Mouse (Mus musculus): ENCODE results near the gene Hspb1. TPM values are rescaled to one million over a fixed set of nuclear protein-coding genes. Genes with fewer than 3 reads are reported as not detected.

Hspb1 gene
- polyA plus RNA-seq, 1 experiment from 2014 or later = 59.6 TPM

DNA sequence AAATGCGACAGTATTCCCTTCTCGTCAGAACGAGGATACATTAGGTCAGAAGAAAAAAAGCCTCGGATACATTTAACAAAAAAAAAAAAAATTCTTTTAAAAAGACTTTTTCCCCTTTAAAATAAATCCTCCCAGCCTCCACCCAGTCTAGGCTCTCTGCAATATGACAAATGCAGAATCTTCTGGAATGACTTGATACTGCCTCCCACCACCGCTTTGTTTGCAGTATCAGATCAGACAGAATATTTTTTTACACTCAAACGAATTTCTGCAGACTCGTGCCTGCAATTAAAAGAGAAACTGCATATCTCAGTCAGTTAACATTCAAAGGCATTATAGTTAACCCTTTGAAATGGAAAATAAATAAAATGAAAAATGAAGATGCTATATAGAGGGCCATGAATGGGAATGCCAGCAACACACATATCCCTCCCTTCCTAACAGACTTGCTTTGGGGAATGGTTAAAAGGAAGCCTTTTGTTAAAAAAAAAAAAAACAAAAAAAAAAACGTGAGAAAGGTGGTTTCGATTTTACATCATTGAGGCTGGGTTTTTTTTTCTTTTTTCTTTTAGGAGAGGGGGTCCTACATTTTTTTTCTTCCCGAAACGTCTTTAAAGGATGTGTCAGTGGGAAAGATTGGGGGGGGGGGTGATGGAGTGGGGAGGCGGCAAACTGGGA is 45.6 kb downstream of the Hspb1 start:
- Histone ChIP-seq H3K4me3 (replicated peaks) (peak overlapping the region; percentile 91), H3K27me3 (no peaks in the 10 kb centered on the region), H3K36me3 (peaks cover 39% of the 10 kb centered on the region), H3K9me3 (no peaks in the 10 kb centered on the region), H3K27ac (peak overlapping the region; percentile 97), H3K9ac (replicated peaks) (peak overlapping the region; percentile 88), H3K4me1 (replicated peaks) (peaks cover 12% of the 10 kb centered on the region), H3K4me2 (peak overlapping the region; percentile 71)
- no peak for ATAC-seq (ENCODE audit: insufficient number of reproducible peaks, insufficient read depth, low FRiP score, low TSS enrichment, low read depth)
- 17% methylated on average over 12 of the region's 12 CpGs for WGBS

DNA sequence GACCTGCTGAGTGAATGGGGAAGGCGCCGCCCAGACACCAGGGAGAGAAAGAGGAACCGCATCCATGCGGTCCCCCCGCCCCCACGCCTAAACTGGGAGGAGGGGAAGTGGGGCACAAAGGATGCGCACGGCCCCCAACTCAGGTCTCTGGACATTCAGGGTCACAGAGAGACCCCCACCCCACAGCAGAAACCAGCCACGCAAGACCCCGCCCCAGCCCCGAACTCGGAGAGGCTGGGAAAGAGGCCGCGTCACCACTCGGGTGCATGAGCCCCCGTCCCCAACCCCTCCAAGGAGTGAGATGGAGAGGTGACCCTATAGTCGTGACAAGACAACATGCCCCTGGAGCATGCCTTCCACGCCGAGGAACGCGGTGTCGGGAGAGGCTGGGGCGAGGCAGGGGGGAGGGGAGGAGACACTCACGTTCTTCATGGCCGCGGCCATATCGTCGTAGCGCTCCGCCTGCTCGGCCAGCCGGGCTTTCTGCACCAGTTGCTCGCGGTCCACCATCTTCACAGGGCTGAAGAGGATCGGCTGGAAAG is 46.3 kb downstream of the Hspb1 start:
- Histone ChIP-seq H3K27me3 (no peaks in the 10 kb centered on the region), H3K4me1 (replicated peaks) (peaks cover 12% of the 10 kb centered on the region), H3K4me3 (replicated peaks) (peak overlapping the region; percentile 91), H3K36me3 (peaks cover 35% of the 10 kb centered on the region), H3K9ac (replicated peaks) (peak overlapping the region; percentile 88), H3K27ac (peak overlapping the region; percentile 97), H3K9me3 (no peaks in the 10 kb centered on the region), H3K4me2 (peak overlapping the region; percentile 71)
- ATAC-seq (ENCODE audit: insufficient number of reproducible peaks, insufficient read depth, low FRiP score, low TSS enrichment, low read depth) = peak; percentile 57
- under 1% methylated on average over 35 of the region's 35 CpGs for WGBS

DNA sequence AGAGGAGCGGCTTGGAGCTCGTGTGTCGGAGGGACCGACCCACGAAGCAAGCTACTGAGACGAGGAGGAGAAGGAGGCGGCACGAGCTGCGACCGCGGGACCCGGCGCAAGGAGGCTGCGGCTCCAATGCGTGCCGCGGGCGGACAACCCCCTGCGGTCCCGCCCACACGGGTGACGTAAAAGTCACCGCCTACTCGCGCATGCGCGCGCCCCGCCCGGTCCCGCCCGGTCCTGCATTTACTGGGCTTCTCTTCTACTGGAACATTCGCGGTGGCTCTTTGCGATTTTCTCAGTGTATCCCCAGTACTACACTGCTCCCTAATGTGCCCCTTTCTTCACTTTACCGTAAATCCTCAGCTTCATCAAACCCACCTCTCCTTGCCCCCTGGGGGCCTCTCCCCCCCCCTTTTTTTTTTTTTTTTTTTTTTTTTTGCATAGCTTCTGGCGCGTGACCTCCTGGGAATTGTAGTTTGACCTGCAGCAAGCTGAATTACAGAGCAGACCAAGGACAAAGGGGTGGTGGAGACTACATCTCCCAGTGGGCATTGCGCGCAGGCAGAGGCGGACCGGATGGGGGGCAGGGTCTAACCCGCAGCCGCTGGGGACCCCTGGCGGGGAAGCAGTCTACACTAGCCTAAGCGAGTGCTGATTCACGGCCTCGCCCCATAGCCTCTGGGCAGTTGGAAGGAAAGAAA is 46.9 kb downstream of the Hspb1 start, which contains the start of gene Ywhag:
Ywhag (minus strand) TSS at position 136 of the 695 bp plus-strand sequence.
- H3K27ac ChIP-seq = peak within 1 kb of the TSS; percentile 97
- peak; percentile 98 for ATAC-seq (ENCODE audit: insufficient number of reproducible peaks, insufficient read depth, low FRiP score, low TSS enrichment, low read depth)
- peak within 1 kb of the TSS; percentile 91 for H3K4me3 ChIP-seq (replicated peaks)
- H3K9ac ChIP-seq (replicated peaks) = peak within 1 kb of the TSS; percentile 88
- H3K4me1 ChIP-seq (replicated peaks) = peaks cover 12% of the 10 kb centered on the region
- H3K27me3 ChIP-seq = no peaks in the 10 kb centered on the region
- H3K9me3 ChIP-seq = peaks cover 2% of the 10 kb centered on the region; the same call in 1 of the 2 replicates
- H3K4me2 ChIP-seq = peak within 1 kb of the TSS; percentile 71
- under 1% methylated on average over 48 of the region's 48 CpGs for WGBS
- peaks cover 29% of the 10 kb centered on the region for H3K36me3 ChIP-seq

DNA sequence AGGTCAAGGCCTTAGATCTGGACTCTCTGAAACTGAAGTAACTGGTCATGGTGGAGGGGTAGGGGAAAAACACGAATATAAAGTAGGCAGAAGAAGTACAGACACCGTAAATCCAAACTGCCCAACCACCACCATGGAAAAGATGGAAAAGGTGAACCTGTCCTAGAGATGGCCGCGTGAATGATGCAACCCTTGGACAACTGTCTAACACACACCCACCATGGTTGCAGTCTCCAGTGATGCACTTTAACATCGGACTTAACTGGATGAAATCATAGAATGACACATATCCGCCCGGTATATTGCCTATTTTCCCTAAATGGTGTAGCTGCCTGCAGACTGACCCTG is 47.4 kb downstream of the Hspb1 start:
- H3K4me3 ChIP-seq (replicated peaks) = peak overlapping the region; percentile 91

DNA sequence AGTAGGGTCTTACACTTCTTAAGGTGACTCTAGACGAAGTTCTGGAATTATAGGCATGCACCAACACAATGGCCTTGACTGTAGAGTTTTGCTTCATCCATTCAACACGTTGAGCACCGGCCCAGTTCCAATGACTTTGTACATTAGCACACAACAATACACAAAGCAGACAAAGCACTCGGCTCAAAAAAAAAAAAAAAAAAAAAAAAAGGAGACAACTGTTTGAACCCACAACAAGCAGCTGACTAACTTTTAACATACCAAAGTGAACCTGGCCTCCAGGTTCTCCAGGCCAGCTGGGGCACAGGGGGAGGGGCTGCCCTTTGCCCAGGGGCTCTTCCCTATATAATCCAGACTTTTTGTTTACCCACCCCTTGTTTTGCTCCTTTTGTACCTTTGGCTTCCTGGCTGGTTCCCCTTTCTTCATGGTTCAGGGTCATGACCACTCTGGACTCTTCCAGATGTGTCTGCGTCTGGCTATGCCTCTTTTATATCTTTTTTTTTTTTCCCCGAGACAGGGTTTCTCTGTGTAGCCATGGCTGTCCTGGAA is 48.0 kb downstream of the Hspb1 start:
- Histone ChIP-seq H3K4me1 (replicated peaks) (peaks cover 12% of the 10 kb centered on the region), H3K9me3 (peaks cover 3% of the 10 kb centered on the region; the same call in 1 of the 2 replicates), H3K27ac (peak overlapping the region; percentile 97; the same call in 1 of the 2 replicates), H3K4me3 (replicated peaks) (no peak overlapping the region), H3K27me3 (no peaks in the 10 kb centered on the region), H3K4me2 (peak overlapping the region; percentile 71; the same call in 1 of the 2 replicates), H3K36me3 (peaks cover 18% of the 10 kb centered on the region), H3K9ac (replicated peaks) (no peak overlapping the region)
- no peak for ATAC-seq (ENCODE audit: insufficient number of reproducible peaks, insufficient read depth, low FRiP score, low TSS enrichment, low read depth)
- WGBS = 82% methylated on average over 6 of the region's 6 CpGs

More for the DNA sequence above, 47.4 kb downstream of the Hspb1 start:
- Histone ChIP-seq H3K9me3 (peaks cover 3% of the 10 kb centered on the region; the same call in 1 of the 2 replicates), H3K9ac (replicated peaks) (no peak overlapping the region; the same call in 1 of the 2 replicates), H3K4me2 (peak overlapping the region; percentile 71), H3K36me3 (peaks cover 23% of the 10 kb centered on the region), H3K27me3 (no peaks in the 10 kb centered on the region), H3K27ac (peak overlapping the region; percentile 97), H3K4me1 (replicated peaks) (peaks cover 12% of the 10 kb centered on the region)
- WGBS = 57% methylated on average over 7 of the region's 7 CpGs
- peak; percentile 35 for ATAC-seq (ENCODE audit: insufficient number of reproducible peaks, insufficient read depth, low FRiP score, low TSS enrichment, low read depth)

Other genes starting within 250 kb of the Hspb1 start
- 114 and 120 TPM in 2 replicates for gene Por, start 217.9 kb upstream of the Hspb1 start, polyA plus RNA-seq (2016; fragmentation: Nextera tagmentation; extraction: Ambion mirVana)
- 47.9 and 52.5 TPM in 2 replicates for gene Tmem120a, start 143.5 kb upstream of the Hspb1 start, polyA plus RNA-seq (2016; fragmentation: Nextera tagmentation; extraction: Ambion mirVana)
- 0.17 TPM in 1 of 2 replicates, not detected in the other for gene Styxl1, start 109.5 kb upstream of the Hspb1 start, polyA plus RNA-seq (2016; fragmentation: Nextera tagmentation; extraction: Ambion mirVana)
- 478 and 499 TPM in 2 replicates for gene Mdh2, start 109.4 kb upstream of the Hspb1 start, polyA plus RNA-seq (2016; fragmentation: Nextera tagmentation; extraction: Ambion mirVana)
- 0.13 and 0.43 TPM in 2 replicates for gene Srrm3, start 81.0 kb upstream of the Hspb1 start, polyA plus RNA-seq (2016; fragmentation: Nextera tagmentation; extraction: Ambion mirVana)
- gene Ywhag, start 46.7 kb downstream of the Hspb1 start, polyA plus RNA-seq (2016; fragmentation: Nextera tagmentation; extraction: Ambion mirVana) = 180 and 182 TPM in 2 replicates
- gene Ssc4d, start 86.6 kb downstream of the Hspb1 start, polyA plus RNA-seq (2016; fragmentation: Nextera tagmentation; extraction: Ambion mirVana) = 4.8 and 5.6 TPM in 2 replicates
- gene Zp3, start 92.2 kb downstream of the Hspb1 start, polyA plus RNA-seq (2016; fragmentation: Nextera tagmentation; extraction: Ambion mirVana) = not detected in 2 replicates
- gene Dtx2, start 106.9 kb downstream of the Hspb1 start, polyA plus RNA-seq (2016; fragmentation: Nextera tagmentation; extraction: Ambion mirVana) = 39.2 and 40.4 TPM in 2 replicates
- gene Upk3b, start 150.6 kb downstream of the Hspb1 start, polyA plus RNA-seq (2016; fragmentation: Nextera tagmentation; extraction: Ambion mirVana) = 0.13 and 0.24 TPM in 2 replicates
- 5.0 and 5.4 TPM in 2 replicates for gene Upk3bl, start 166.6 kb downstream of the Hspb1 start, polyA plus RNA-seq (2016; fragmentation: Nextera tagmentation; extraction: Ambion mirVana)
- 9.2 and 9.7 TPM in 2 replicates for gene Rasa4, start 196.0 kb downstream of the Hspb1 start, polyA plus RNA-seq (2016; fragmentation: Nextera tagmentation; extraction: Ambion mirVana)
- gene Polr2j, start 228.7 kb downstream of the Hspb1 start, polyA plus RNA-seq (2016; fragmentation: Nextera tagmentation; extraction: Ambion mirVana) = 253 and 261 TPM in 2 replicates
- gene Lrwd1, start 248.2 kb downstream of the Hspb1 start, polyA plus RNA-seq (2016; fragmentation: Nextera tagmentation; extraction: Ambion mirVana) = 49.6 and 50.2 TPM in 2 replicates
- gene Alkbh4, start 248.2 kb downstream of the Hspb1 start, polyA plus RNA-seq (2016; fragmentation: Nextera tagmentation; extraction: Ambion mirVana) = 27.7 and 29.9 TPM in 2 replicates

All from limb, embryonic 12.5 days (tissue).